Mouse (Mus musculus): ENCODE data around the gene Ssh2. TPM values are rescaled to one million over a fixed set of nuclear protein-coding genes. Genes with fewer than 3 reads are reported as not detected.

Ssh2 gene
- polyA plus RNA-seq, 1 experiment from 2014 or later, result 19.2 TPM

DNA sequence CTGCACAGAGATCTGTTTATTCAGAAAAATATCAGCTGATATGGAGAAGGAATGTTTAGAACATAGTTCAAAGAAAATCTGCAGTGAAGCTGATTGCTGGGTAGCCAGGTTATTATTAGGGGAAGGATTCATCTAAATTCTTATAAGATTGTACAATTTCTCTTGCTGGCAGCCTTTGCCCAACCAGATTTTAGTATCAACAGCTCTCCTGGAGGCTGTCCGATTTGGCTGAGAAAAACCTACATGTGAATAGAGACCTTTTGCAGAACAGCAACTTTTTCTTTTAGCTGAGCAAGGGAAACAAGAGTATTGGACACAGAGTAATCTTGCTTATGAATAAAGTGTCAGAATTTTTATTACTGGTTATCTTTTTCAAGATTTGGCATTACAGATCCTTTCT, 212.4 kb downstream of the Ssh2 start:
- peaks cover 12% of the 10 kb centered on the region for H3K36me3 ChIP-seq
- H3K4me2 ChIP-seq (replicated peaks), result no peak overlapping the region
- H3K27ac ChIP-seq, result no peak overlapping the region
- H3K27me3 ChIP-seq, result no peaks in the 10 kb centered on the region
- 93% methylated on average over 1 of the region's 1 CpGs for WGBS
- H3K9ac ChIP-seq (replicated peaks), result no peak overlapping the region
- H3K4me3 ChIP-seq (replicated peaks), result no peak overlapping the region
- H3K9me3 ChIP-seq, result no peaks in the 10 kb centered on the region
- no peak for ATAC-seq
- no peaks in the 10 kb centered on the region for H3K4me1 ChIP-seq (replicated peaks)

DNA sequence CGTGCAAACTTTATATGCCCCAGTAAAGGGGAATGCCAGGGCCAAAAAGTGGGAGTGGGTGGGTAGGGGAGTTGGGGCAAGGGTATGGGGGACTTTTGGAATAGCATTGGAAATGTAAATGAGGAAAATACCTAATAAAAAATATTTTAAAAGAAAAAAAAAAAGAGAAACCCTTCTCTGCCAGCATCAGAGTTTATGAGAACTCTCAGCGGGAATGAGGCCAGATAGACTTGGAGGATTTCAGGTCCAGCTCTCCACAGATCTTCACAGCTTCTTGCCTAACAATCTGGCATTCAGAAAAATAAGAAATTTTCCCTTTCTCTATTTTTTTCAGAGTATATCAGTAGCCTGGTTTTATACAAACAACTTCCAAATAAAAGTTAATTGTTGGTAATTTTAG, 220.9 kb downstream of the Ssh2 start:
- Histone ChIP-seq H3K27ac (no peak overlapping the region), H3K4me3 (replicated peaks) (no peak overlapping the region), H3K27me3 (no peaks in the 10 kb centered on the region), H3K9me3 (no peaks in the 10 kb centered on the region), H3K9ac (replicated peaks) (no peak overlapping the region), H3K4me2 (replicated peaks) (no peak overlapping the region), H3K4me1 (replicated peaks) (no peaks in the 10 kb centered on the region), H3K36me3 (peaks cover 35% of the 10 kb centered on the region)
- ATAC-seq, result no peak
- 95% methylated on average over 2 of the region's 2 CpGs for WGBS

DNA sequence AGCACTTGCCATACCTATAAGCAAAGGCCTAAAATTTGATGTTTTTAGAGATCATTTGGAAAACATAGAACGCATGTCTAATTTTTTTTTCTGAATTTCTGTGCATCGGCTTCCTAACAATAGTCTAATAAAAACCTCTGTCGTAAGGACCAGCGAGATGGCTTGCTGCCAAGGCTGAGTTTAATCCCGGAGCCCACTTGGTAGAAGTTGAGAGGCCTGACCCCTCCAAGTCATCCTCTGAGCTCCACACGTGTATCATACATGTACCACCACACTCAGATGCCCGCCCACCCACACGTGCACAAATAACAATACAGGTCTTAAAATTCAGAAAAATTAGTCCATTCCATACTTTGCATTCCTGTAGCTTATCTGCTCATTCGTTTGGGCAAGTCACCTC, 224.0 kb downstream of the Ssh2 start:
- Histone ChIP-seq H3K27ac (no peak overlapping the region), H3K36me3 (peaks cover 49% of the 10 kb centered on the region), H3K9me3 (no peaks in the 10 kb centered on the region), H3K27me3 (no peaks in the 10 kb centered on the region), H3K4me2 (replicated peaks) (no peak overlapping the region), H3K4me1 (replicated peaks) (no peaks in the 10 kb centered on the region), H3K9ac (replicated peaks) (no peak overlapping the region), H3K4me3 (replicated peaks) (no peak overlapping the region)
- no peak for ATAC-seq
- WGBS, result 89% methylated on average over 9 of the region's 9 CpGs

DNA sequence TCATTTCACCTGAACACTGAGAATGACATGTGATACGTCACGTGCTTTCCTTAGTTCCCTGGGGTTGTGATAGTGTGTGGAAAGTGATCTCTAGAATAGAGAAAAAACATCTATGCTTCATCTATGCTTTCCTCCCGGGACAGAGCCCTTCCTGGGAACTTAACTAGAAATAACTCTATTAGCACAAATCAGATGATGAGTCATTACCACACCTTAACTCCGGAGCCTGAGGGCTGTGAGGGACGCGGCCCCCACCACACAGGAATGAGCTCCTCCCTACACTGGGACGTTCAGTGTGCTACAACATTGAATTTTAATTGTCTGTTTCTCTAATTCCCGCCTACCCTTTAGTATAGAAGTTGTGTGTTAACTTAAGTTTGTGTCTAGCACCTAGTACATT, 224.9 kb downstream of the Ssh2 start:
- Histone ChIP-seq H3K4me1 (replicated peaks) (no peaks in the 10 kb centered on the region), H3K4me3 (replicated peaks) (no peak overlapping the region), H3K9me3 (no peaks in the 10 kb centered on the region), H3K4me2 (replicated peaks) (no peak overlapping the region), H3K36me3 (peaks cover 50% of the 10 kb centered on the region), H3K9ac (replicated peaks) (no peak overlapping the region), H3K27me3 (no peaks in the 10 kb centered on the region), H3K27ac (no peak overlapping the region)
- no peak for ATAC-seq
- WGBS, result 88% methylated on average over 8 of the region's 8 CpGs

DNA sequence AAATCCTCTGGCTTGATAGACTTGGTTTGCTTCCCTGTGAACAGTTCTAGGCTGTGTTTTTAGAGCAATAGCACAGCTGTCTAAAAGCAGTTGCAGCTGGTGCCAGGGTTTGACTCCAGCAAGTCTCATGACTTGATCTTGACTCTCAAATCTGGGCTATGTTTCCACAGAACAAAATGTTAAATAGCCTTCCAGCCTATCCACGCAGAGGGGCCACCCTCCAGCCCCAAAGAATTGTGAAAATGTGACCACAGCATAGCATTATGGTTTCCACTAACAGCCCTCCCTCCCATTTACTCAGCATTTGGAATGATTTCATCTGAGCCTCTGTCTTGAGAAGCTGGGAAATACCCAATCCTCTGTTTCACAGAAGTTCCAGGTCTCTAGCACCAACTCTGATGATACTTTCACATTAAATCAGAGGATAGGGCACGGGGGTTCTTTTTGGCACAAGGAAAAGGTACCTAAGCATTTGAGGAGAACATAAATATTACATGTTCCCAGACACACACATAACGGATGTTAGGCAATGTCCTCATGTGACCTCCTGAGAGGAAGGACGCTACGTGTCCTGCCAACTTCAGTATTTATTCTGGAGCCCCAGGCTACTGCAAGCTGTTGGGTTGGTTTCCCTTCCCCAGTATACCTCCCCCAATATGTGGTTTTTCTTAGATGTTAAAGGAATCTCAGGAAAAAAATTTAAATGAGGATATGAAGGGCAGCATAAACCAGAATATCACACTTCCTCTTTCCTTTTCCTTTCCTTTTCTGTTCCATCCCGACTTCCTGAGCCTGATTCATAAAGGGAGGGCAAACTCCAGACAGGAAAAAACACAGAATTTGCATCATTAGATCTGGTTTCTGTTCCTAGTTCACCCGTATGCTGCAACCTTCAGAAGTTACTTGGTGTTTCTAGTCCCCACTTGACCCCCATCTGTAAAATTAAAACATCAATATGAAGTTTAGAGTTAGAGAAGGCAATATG, 226.4 kb downstream of the Ssh2 start:
- H3K9me3 ChIP-seq, result no peaks in the 10 kb centered on the region
- 89% methylated on average over 7 of the region's 7 CpGs for WGBS
- no peak overlapping the region for H3K9ac ChIP-seq (replicated peaks)
- no peaks in the 10 kb centered on the region for H3K27me3 ChIP-seq
- no peak overlapping the region for H3K27ac ChIP-seq
- no peak for ATAC-seq
- no peak overlapping the region for H3K4me3 ChIP-seq (replicated peaks)
- H3K36me3 ChIP-seq, result peaks cover 49% of the 10 kb centered on the region
- H3K4me1 ChIP-seq (replicated peaks), result no peaks in the 10 kb centered on the region
- no peak overlapping the region for H3K4me2 ChIP-seq (replicated peaks)

DNA sequence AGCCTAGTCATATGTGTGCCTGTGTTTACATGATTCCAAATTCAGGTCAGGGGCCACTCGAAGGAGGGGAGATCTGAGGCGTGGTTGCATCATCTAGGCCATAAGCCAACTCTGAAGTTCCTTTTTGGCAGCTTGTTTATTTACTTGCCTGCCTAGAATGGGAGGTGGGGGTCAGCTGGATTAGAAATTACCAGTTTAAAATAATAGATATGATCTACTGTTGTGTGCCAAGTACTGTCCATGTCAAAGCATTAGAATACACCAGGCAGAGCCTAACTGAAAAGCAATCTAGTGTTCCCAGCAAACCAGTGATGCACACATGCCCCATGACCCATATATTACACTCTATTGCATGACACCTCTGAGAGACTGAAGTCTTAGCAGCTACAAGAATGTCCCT, 228.9 kb downstream of the Ssh2 start:
- H3K27me3 ChIP-seq, result no peaks in the 10 kb centered on the region
- no peak overlapping the region for H3K27ac ChIP-seq
- no peaks in the 10 kb centered on the region for H3K4me1 ChIP-seq (replicated peaks)
- H3K36me3 ChIP-seq, result peaks cover 41% of the 10 kb centered on the region
- no peak overlapping the region for H3K4me3 ChIP-seq (replicated peaks)
- H3K4me2 ChIP-seq (replicated peaks), result no peak overlapping the region
- H3K9ac ChIP-seq (replicated peaks), result no peak overlapping the region
- no peak for ATAC-seq
- H3K9me3 ChIP-seq, result no peaks in the 10 kb centered on the region
- 80% methylated on average over 2 of the region's 2 CpGs for WGBS

DNA sequence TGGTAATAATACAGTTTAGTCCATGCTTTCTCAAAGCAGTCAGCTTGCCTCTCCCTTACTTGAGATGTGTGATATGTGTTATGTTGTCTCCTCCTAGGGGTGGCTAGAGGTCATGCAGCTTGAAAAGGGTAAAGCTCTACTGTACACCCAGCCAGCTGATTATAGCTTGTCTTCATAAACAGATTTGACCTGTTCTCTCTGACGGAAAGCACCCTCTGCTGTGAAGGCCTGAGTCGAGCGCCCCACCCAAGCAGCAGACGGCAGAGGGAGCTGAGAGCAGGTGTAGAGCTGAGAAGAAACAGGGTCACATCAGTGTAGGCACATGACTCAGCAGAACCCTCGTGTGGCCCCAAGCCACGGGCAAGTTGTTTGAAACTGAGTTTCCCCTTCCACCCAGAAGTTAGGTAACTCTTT, 230.5 kb downstream of the Ssh2 start:
- peaks cover 39% of the 10 kb centered on the region for H3K36me3 ChIP-seq
- H3K4me1 ChIP-seq (replicated peaks), result no peaks in the 10 kb centered on the region
- H3K27me3 ChIP-seq, result no peaks in the 10 kb centered on the region
- H3K4me2 ChIP-seq (replicated peaks), result no peak overlapping the region
- WGBS, result 72% methylated on average over 6 of the region's 6 CpGs
- no peak overlapping the region for H3K4me3 ChIP-seq (replicated peaks)
- H3K9ac ChIP-seq (replicated peaks), result no peak overlapping the region
- no peak for ATAC-seq
- H3K9me3 ChIP-seq, result no peaks in the 10 kb centered on the region
- no peak overlapping the region for H3K27ac ChIP-seq

DNA sequence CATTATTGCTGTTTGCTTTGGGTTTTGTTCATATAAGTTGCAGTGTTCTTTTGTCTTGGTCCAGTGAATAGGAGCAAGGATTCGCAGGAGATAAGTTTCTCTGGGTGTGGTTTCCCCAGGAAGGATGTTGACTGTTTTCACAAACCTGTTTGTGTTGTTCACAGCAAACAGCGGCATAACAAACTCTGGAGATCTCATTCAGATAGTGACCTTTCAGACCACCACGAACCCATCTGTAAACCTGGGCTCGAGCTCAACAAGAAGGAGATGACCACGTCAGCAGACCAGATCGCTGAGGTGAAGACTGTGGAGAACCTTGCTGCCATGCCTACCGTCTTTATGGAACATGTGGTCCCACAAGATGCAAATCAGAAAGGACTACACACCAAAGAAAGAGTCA, 233.1 kb downstream of the Ssh2 start:
- peaks cover 35% of the 10 kb centered on the region for H3K36me3 ChIP-seq
- H3K9ac ChIP-seq (replicated peaks), result no peak overlapping the region
- H3K9me3 ChIP-seq, result no peaks in the 10 kb centered on the region
- H3K27me3 ChIP-seq, result no peaks in the 10 kb centered on the region
- no peak for ATAC-seq
- H3K4me2 ChIP-seq (replicated peaks), result no peak overlapping the region
- WGBS, result 95% methylated on average over 7 of the region's 7 CpGs
- no peak overlapping the region for H3K4me3 ChIP-seq (replicated peaks)
- H3K4me1 ChIP-seq (replicated peaks), result no peaks in the 10 kb centered on the region
- H3K27ac ChIP-seq, result no peak overlapping the region

DNA sequence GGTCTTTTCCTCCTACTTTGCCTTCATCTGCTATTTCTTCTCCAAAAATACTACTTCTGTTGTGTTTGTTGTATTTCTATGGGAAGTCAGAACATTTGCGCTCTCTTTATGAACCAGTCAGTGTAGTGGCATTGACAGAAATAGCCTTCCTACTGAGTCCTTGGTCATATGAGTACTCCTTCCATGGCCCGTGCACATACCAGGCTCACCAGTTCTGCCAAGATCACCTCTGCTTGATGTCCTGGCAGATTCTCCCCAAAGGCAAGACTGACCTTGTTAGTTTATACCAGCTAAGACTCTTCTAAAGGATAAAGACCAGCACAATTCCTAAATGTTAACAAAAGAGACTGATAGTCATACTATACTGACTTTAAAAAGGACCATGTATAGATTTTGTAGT, 235.6 kb downstream of the Ssh2 start:
- no peak for ATAC-seq
- Histone ChIP-seq H3K27ac (no peak overlapping the region), H3K4me2 (replicated peaks) (no peak overlapping the region), H3K4me3 (replicated peaks) (no peak overlapping the region), H3K9ac (replicated peaks) (no peak overlapping the region), H3K4me1 (replicated peaks) (no peaks in the 10 kb centered on the region), H3K27me3 (no peaks in the 10 kb centered on the region), H3K9me3 (no peaks in the 10 kb centered on the region), H3K36me3 (peaks cover 42% of the 10 kb centered on the region)
- 99% methylated on average over 2 of the region's 2 CpGs for WGBS

DNA sequence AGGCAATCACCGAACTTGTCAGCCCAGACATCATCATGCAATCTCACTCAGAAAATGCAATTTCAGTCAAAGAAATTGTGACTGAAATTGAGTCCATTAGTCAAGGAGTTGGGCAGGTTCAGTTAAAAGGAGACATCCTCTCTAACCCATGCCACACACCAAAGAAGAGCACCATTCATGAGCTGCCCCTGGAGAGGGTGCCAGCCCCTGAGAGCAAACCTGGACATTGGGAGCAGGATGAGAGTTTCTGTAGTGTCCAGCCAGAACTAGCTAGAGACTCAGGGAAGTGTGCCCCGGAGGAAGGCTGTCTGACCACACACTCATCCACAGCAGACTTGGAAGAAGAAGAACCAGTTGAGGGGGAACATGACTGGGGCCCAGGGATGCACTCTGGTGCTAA, 237.3 kb downstream of the Ssh2 start:
- Histone ChIP-seq H3K4me3 (replicated peaks) (no peak overlapping the region), H3K27me3 (no peaks in the 10 kb centered on the region), H3K36me3 (peaks cover 45% of the 10 kb centered on the region), H3K27ac (no peak overlapping the region), H3K9me3 (no peaks in the 10 kb centered on the region), H3K9ac (replicated peaks) (no peak overlapping the region), H3K4me2 (replicated peaks) (no peak overlapping the region), H3K4me1 (replicated peaks) (no peaks in the 10 kb centered on the region)
- no peak for ATAC-seq
- WGBS, result 94% methylated on average over 2 of the region's 2 CpGs

DNA sequence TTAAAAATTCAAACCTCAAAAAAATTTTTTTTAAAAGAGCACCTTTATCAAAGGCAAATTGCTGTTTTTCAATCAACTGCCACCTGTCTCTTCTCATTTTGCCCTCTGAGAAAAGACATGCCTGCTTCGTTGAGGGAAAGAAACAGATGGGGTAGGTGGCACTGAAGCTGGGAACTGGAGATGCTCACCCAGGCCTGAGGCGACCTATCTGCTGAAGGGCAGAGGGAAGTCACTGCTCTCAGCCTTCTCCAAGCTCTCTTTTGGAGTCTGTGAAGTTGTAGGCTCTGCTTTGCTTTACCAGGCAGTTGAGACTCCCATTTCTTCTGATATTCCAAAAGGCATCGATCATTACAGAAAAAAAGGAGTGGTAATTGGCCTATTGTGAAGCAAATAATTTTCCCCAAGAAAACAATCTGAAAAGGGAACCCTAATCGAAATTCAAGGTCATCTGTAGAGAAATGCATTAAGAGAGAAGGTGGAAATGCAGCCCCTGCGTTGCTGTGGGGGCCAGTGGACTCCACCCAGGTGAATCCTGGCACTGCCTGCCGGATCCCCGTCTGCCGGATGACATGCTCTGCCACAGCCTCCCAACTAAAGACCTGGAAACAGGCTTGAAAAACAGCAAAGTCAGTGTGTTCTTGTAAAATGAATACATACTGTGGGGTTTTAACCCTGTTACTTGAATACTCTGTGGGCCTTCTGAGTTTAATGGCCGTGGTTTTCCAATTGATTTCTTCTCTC, 239.9 kb downstream of the Ssh2 start:
- H3K27me3 ChIP-seq, result peaks cover 8% of the 10 kb centered on the region
- ATAC-seq, result no peak
- no peak overlapping the region for H3K4me3 ChIP-seq (replicated peaks)
- H3K4me1 ChIP-seq (replicated peaks), result no peaks in the 10 kb centered on the region
- 87% methylated on average over 9 of the region's 9 CpGs for WGBS
- H3K27ac ChIP-seq, result no peak overlapping the region
- H3K9me3 ChIP-seq, result no peaks in the 10 kb centered on the region
- no peak overlapping the region for H3K9ac ChIP-seq (replicated peaks)
- H3K4me2 ChIP-seq (replicated peaks), result no peak overlapping the region
- peaks cover 30% of the 10 kb centered on the region for H3K36me3 ChIP-seq

DNA sequence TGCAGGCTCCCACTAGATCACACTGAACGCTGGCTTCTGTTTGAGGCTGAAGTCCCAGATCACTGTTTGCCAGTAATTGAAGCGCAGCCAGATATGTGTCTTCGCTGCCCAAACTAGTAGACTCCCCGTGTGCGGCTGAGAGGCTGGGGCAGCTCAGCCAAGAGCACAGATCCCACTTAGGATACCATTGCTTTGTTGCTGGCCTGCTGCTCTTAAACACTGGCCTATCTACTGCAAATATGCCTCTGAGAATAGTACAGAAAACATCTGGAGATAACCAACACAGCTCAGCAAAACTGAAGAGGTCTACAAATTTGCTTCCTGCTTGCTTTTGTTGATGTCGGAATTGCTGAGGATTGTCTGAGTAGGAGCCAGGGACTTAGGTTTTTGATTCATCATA, 240.8 kb downstream of the Ssh2 start:
- ATAC-seq, result no peak
- WGBS, result 81% methylated on average over 6 of the region's 6 CpGs
- Histone ChIP-seq H3K36me3 (peaks cover 30% of the 10 kb centered on the region), H3K9ac (replicated peaks) (no peak overlapping the region), H3K4me2 (replicated peaks) (no peak overlapping the region), H3K9me3 (no peaks in the 10 kb centered on the region), H3K4me1 (replicated peaks) (peaks cover 3% of the 10 kb centered on the region), H3K27me3 (peaks cover 17% of the 10 kb centered on the region), H3K4me3 (replicated peaks) (no peak overlapping the region), H3K27ac (no peak overlapping the region)
